Mouse (Mus musculus) bone marrow macrophage, adult 2 months (primary cell): Measurements from ENCODE around the gene A630089N07Rik. TPM values are rescaled to one million over a fixed set of nuclear protein-coding genes. Genes with fewer than 3 reads are reported as not detected.
"Not testable (repeated sequence)": the region's sequence is repeated elsewhere in the genome, so short reads cannot be mapped to it uniquely, and the experiment has no call there.

Experiments
- H3K27ac ChIP-seq: 2 replicates; pipeline ENCODE4 v1.5.1; 2012; ENCODE audit warnings: low read depth, low read length; ENCODE audit not compliant: insufficient read depth
- H3K4me1 ChIP-seq: 2 replicates; pipeline ENCODE4 v1.6.1; 2012; ENCODE audit warnings: low read length; ENCODE audit not compliant: control insufficient read depth, insufficient read depth
- H3K4me3 ChIP-seq: 2 replicates; pipeline ENCODE4 v1.5.1; 2012; ENCODE audit warnings: mild to moderate bottlenecking, low read length, moderate library complexity; ENCODE audit not compliant: insufficient read depth
- CTCF ChIP-seq: IDR thresholded peaks from 2 replicates; pipeline ENCODE4 v1.5.1; 2012; ENCODE audit warnings: low read depth, mild to moderate bottlenecking, low read length, moderate library complexity
- POLR2A ChIP-seq: IDR thresholded peaks from 2 replicates; pipeline ENCODE4 v1.6.1; 2012; ENCODE audit warnings: mild to moderate bottlenecking, low read depth, low read length, borderline replicate concordance
- polyA plus RNA-seq: library from polyadenylated mRNA; stranded (reverse); fragments of >200 nt; gene quantifications from 2 replicates; pipeline ENCODE4 v1.2.4, GENCODE M21; 2012; ENCODE audit not compliant: missing spikeins, insufficient read depth, insufficient read length

A630089N07Rik gene
- polyA plus RNA-seq = 6.4 and 6.5 TPM in 2 replicates

DNA sequence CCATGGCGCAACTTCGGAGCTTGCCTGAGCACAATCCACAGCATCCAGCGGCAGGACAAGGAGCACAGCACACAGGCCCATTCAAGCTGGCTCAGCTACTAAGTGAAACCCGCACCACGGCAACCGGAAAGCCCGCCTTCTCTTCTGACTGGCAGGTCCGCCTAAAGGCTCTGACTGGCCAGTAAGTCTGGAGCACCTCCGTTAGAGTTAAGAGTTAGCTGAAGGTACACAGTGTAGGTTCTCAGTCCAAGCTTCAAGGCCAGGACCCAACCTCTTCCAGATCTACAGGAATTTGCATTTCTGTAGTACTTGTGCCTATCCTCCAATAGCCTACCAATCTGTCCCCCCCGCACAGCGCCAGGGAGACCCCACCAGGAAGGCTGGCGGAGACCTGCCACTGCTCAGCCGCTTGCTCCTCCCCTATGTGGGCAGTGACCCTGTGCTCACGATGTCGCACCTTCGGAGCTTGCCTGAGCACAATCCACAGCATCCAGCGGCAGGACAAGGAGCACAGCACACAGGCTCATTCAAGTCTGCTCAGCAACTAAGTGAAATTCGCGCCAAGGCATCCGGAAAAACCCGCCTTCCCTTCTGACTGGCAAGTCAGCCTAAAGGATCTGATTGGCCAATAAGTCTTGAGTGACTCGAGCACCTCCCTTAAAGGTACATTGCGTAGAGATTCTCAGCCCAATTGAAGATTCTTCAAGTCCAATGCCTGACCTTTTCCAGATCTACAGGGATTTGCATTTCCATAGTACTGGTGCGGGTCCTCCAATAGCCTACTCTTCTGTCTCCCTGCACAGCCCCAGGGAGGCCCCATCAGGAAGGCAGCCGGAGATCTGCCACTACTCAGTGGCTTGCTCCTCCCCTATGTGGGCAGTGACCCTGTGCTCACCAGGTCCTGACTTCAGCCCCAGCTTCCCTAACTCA lies at the start of gene A630089N07Rik:
Gene A630089N07Rik, minus strand, starts transcription at position 562 of the 930 bp plus-strand sequence.
- Histone ChIP-seq H3K4me3 (peak within 1 kb of the TSS; percentile 63), H3K27ac (peak within 1 kb of the TSS; percentile 38)
- not testable (repeated sequence) for H3K4me1 ChIP-seq

DNA sequence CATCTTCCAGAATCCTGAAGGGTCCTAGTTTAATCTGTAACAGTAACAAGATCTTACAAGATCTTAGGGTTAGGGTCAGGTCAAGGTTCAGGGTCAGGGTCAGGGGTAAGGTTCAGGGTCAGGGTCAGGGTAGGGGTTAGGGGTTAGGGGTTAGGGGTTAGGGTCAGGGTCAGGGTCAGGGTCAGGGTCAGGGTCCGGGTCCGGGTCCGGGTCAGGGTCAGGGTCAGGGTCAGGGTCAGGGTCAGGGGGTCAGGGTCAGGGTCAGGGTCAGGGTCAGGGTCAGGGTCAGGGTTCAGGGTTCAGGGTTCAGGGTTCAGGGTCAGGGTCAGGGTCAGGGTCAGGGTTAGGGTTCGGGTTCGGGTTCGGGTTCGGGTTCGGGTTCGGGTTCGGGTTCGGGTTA lies 24.9 kb upstream of the A630089N07Rik start:
- H3K27ac ChIP-seq = no peak overlapping the region
- H3K4me3 ChIP-seq = no peak overlapping the region
- H3K4me1 ChIP-seq = no peaks in the 10 kb centered on the region
- no peak for TF ChIP-seq CTCF
- TF ChIP-seq POLR2A = no peak

DNA sequence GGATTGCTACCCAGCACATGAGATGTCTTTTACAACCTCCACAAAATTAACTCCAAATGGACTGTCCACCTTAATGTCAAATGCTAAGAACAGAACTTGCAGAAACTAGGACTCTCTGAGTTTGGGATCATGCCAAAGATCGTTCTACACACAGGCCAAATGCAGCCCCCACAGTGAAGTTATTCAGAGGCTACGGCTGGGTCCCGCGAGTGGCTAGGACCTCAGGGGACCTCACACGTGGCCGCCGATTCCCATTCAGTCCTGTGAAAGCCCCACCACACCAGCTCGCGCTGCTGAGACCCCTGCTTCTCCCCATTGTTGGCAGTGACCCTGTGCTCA lies 731 bp downstream of the A630089N07Rik start:
- H3K4me3 ChIP-seq = peak overlapping the region; percentile 63
- H3K27ac ChIP-seq, H3K4me1 ChIP-seq: not testable (repeated sequence)

DNA sequence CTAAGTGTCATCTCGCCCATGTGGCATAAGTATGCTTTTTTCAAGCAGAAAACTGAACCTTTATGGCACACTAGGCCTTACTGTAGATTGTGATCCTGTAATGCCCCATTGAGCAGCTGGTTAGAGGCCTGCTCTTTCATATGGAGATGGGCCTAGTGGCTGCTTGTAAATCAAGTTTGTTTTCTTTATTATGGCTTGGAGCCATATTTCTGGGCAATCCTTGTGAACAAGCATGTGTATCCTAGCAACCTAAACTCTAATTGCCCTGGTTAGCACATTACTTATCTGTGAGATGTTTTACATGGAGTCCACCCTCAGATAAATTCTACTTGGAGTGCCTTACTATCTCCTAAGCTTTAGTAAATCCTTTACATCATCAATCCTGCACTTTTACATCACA lies 1.1 kb downstream of the A630089N07Rik start:
- H3K27ac ChIP-seq = not testable (repeated sequence)
- H3K4me3 ChIP-seq = peak overlapping the region; percentile 63

DNA sequence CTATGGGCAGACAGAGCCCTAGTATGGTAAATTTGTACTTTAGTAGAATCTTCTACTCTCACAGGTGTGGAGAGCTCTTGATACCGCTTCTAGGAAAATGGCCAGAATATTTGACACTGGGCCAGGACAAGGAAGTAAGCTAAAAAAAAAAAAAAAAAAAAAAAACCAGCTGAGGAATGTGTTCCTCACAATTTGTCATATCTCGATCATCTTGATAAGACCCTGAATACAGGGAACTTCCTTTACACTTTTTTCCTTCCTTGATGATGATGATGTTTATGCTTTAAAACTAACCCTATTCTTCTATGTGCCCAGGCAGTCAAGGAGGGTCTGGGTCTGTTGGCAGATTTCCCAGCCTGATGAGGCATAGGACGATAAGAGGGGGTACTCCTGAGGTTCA lies 2.9 kb downstream of the A630089N07Rik start:
- H3K4me3 ChIP-seq, H3K4me1 ChIP-seq, H3K27ac ChIP-seq: not testable (repeated sequence)

More for the DNA sequence above, 1.1 kb downstream of the A630089N07Rik start:
- not testable (repeated sequence) for H3K4me1 ChIP-seq

DNA sequence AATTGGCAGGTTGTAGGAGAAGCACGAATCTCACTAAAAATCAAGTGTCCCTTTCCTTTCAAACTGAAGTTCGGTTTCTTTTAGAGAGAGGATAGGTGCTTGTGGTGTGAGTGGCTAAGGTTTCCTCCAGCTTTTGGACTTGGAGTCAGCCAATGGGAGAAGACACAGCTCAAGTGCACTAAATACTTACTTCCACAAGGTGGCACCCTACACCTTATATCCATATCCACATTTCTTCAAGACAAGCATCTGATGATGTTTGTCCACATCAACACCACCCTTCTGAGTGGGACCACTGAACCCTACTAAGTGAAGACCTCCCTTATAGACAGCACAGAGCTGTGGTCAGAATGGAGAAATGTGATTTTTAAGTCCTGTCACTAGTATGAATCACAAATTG lies 40.6 kb downstream of the A630089N07Rik start:
- no peak overlapping the region for H3K4me3 ChIP-seq
- TF ChIP-seq CTCF (no peak), POLR2A (no peak)
- H3K27ac ChIP-seq = no peak overlapping the region
- H3K4me1 ChIP-seq = no peaks in the 10 kb centered on the region

DNA sequence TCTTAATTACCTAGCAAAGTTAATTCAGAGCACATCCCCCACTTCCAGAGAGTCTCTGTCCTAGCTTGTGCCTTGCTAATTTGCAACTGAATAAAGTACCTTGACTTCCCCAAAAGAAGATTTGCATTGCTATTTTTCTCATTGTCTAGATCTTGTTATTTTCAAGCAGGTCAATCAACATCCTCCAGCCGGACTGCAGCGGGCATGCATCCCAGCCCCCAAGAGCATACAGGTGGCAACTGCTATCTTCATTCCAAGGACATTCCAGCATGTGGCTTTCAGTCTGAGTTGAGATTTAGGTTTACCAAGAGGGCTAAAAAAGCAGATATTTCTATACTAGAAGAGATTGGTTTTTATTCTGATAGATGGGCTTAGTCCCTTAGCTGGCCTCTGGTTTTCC lies 47.3 kb downstream of the A630089N07Rik start:
- not testable (repeated sequence) for H3K27ac ChIP-seq, H3K4me3 ChIP-seq, H3K4me1 ChIP-seq

DNA sequence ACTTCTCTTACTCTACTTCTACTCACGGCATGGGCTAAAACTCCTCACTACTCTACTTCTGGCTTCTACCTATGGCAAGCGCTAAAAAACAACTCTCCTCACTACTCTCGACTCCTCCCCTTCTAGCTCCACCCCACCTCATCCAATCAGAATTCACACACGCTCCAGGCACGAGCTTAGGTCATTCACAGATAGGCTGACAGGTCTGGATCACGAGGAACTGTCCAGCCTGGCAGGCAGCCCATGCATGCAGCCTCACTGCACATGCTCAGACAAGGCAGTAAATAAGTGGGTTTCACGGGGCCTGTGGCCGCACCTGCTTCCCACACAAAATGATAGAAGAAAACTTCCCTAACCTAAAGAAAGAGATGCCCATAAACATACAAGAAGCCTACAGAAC lies 56.1 kb downstream of the A630089N07Rik start:
- not testable (repeated sequence) for H3K4me3 ChIP-seq, H3K4me1 ChIP-seq, H3K27ac ChIP-seq

DNA sequence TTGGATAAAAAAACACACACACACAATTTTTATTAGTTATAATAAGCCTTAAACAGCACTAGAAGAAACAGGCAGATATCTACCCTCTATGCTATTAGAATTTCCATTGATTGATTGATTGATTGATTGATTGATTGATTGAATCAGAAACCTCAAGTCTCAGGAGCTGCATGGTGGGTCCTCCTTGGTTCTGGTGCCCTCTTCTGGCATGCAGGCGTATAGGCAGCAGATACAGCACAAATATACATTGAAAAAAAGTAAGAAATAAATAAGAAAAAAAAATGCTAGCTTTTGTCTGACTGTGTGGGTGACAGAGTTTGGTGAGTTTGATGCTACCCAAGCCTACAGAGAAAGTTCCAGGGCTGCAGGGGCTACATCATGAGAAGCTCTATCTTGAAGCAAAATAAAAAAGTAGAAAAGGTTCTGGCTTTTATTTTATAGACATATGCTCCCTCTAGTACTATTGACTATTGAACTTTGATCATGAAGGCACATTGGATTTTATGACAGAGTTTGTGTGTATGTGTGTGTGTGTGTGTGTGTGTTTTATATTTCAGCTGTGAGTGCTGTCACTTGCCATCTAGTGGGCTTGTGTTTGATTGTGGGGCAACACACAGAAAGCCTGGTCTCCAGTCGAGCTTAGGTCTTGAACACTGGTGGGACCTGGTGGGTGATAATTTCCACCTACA lies 59.4 kb downstream of the A630089N07Rik start:
- H3K4me1 ChIP-seq = no peaks in the 10 kb centered on the region
- H3K4me3 ChIP-seq = no peak overlapping the region
- no peak for TF ChIP-seq CTCF
- no peak for TF ChIP-seq POLR2A
- no peak overlapping the region for H3K27ac ChIP-seq

DNA sequence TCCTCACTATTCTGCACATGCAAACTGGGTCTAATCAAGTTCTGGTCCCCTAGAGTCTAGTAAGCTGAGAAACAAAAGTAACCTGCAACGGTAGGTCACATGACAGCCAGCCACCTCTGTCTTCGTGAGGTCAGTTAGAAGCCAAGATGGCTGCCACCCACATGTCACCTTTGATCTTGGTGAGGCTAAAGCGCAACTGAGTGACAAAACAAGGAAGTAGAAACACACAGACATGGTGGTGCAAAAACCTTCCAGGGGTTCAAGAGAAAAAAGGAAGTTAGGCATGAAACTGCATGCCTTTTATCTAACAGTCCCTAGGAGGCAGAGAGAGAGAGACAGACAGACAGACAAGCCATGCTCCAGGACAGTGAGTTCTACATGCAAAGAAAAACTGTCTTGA lies 60.2 kb downstream of the A630089N07Rik start:
- Histone ChIP-seq H3K27ac (no peak overlapping the region), H3K4me3 (no peak overlapping the region), H3K4me1 (no peaks in the 10 kb centered on the region)
- TF ChIP-seq POLR2A (no peak), CTCF (no peak)

DNA sequence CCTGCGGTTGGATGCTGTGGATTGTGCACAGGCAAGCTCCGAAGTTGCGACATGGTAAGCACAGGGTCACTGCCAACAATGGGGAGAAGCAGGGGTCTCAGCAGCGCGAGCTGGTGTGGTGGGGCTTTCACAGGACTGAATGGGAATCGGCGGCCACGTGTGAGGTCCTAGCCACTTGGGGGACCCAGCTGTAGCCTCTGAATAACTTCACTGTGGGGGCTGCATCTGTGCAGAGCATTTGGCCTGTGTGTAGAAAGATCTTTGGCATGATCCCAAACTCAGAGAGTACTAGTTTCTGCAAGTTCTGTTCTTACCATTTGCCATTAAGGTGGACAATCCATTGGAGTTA lies 84.9 kb downstream of the A630089N07Rik start:
- H3K4me3 ChIP-seq = peak overlapping the region; percentile 67
- peaks cover 13% of the 10 kb centered on the region for H3K4me1 ChIP-seq
- peak overlapping the region; percentile 41 for H3K27ac ChIP-seq
